Mouse (Mus musculus): ENCODE results near the gene Eef1akmt4.

Eef1akmt4 gene

DNA sequence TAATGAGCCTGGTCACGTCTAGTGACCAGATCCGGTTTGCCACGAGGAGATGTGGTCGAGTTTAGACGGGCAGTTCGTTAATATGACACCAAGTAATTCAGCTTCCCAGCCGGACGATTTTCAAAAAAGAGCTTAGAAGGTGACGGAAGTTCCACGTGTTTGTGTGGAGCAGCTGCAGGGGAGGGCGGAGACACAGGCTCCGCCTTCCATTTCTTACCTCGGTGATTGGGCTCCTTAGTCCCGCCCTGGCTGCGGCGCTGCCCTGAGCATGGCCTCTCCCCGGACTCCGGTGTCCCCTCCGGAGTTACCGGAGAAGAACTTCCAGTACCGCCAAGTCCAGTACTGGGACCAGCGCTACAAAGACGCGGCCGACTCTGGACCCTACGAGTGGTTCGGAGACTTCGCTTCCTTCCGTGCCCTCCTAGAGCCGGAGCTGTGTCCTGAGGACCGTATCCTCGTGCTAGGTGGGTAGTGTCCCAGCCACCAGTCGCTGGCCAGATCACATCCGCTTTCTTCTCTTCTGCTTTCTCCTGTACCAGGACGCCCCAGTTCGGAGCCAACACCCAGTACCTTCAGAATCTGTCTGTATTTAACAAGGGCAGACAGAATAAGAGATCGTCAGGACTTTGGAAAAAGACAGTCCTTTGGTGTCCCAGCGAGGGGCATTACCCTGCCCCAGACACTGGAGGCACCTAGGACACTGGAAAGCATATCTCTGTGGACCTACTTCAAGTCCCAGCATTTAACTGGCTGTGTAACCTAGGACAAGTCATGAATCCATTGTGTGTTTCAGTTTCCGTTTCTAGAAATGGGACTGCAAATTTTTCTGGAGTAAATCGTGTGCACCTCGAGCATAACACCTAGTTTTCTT, at the start of gene Eef1akmt4, which contains the start of the genes Gm49333 and Alg3:
TSS of gene Eef1akmt4 (plus strand) at position 237 of the 871 bp plus-strand sequence.
TSS of gene Gm49333 (plus strand) at position 254 of the 871 bp plus-strand sequence.
TSS of gene Alg3 (minus strand) at position 379 of the 871 bp plus-strand sequence.
- CTCF ChIA-PET = interaction anchor here (0.7 to 1.7 kb wide), 2 partner anchors 9 to 105 kb away, joined by 4 to 11 read pairs; partner anchors contain the start of gene Camk2n2

GRCm38 (mm10) chr16:20565075-20565474, 46.3 kb upstream of the Eef1akmt4 start:
- CTCF ChIA-PET = no interaction called here

- CTCF ChIA-PET = no interaction called here
These were observed 21.9 kb upstream of the Eef1akmt4 start, which contains the start of gene Vwa5b2 for GRCm38 (mm10) chr16:20589366-20589938. TSS of gene Vwa5b2 (plus strand) at chr16:20589471.

GRCm38 (mm10) chr16:20589939-20590679, 21.3 kb upstream of the Eef1akmt4 start:
- CTCF ChIA-PET = no interaction called here

DNA sequence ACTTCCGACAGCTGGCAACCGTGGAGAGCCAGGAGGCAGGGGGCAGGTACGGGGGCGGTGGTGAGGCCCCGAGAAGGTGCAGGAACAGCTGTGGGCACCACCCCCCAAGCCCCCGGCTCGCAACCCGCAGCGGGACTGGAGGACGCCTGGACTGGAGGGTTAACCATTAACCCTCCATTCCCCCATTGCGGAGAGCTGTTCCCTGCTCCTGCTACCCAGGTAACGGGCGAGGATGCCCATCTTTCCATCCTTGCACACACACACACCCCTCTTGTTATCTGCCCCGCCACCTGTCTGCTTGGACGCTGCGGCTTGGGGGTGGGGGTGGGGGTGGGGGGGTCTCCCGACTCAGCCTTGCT, 20.7 kb upstream of the Eef1akmt4 start:
- CTCF ChIA-PET = no interaction called here

DNA sequence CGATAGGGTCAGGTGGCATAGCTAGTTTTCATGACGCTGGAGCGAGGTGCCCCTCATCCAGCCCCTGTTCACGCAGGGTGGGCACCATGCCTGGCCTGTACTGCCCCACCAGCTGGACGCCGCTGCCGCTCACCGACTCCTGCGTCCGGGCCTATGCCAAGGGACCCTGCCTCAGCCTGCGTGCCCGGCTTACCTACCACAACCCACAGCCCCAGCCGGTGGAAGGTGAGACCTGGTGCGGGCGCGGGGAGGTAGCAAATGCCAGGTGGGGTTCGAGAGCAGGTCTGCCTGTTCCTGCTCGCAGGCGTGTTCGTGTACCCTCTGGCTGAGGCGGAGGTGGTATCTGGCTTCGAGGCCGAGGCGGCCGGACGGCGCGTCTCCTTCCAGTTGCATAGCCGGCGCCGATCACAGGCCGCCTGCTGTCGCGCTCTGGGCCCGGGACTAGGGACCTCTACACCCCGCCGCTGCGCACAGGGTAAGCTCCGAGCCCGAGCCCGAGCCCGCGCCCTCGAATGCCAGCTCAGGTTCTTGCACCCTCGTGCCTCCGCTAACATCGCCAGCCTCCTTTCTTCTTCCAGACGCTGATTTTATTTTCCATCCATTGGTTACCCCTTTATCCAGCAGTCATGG, 20.2 kb upstream of the Eef1akmt4 start:
- CTCF ChIA-PET = no interaction called here

DNA sequence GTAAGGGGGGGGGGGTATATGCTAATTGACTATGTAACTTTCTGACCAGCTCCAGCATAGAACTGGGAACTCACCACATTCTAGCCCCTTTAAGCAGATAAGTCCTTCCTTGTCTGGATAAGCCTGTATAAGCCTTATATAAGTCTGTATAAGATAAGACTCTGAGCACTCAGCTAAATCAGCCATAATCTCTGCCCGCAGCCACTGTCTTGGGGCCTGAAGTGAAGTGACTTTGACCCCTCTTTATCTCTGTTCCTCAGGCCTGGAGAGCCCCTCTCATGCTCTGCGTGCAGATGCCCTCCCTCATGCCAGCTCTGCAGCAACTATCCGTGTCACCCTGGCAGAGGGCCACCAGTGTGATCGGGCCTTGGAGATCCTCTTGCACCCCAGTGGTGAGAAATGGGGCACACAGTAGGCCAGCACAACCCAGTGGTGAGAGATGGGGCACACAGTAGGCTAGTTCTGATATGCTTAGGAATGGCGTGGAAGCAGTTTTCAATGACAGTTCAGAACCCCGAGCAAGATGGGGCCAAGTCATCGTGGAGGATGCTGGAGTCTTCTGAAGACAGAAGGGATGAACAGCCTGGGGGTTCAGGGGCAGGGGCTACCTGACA, 16.2 kb upstream of the Eef1akmt4 start:
- CTCF ChIA-PET = no interaction called here

GRCm38 (mm10) chr16:20595737-20596136, 15.7 kb upstream of the Eef1akmt4 start:
- CTCF ChIA-PET = no interaction called here

- CTCF ChIA-PET = no interaction called here
These were observed 14.5 kb upstream of the Eef1akmt4 start for GRCm38 (mm10) chr16:20596687-20597441.

DNA sequence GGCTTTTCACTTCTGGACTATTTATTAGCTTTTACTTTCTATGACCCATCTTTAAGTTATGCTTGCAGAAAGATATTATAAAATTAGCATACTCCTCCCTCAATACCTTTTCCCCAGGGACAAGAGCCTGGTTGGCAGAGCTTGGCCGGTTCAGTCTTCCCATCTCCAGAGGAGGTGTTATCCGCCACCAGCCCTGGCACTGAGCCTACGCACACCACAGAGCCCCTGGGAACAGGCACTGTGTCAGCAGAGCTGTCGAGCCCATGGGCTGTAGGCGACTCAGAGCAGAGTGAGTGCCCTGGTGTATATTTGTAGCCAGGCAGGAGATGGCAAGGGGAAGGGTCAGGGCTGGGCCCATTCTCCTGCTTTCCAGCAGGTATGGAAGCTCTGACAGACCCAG, 10.9 kb upstream of the Eef1akmt4 start:
- CTCF ChIA-PET = no interaction called here

DNA sequence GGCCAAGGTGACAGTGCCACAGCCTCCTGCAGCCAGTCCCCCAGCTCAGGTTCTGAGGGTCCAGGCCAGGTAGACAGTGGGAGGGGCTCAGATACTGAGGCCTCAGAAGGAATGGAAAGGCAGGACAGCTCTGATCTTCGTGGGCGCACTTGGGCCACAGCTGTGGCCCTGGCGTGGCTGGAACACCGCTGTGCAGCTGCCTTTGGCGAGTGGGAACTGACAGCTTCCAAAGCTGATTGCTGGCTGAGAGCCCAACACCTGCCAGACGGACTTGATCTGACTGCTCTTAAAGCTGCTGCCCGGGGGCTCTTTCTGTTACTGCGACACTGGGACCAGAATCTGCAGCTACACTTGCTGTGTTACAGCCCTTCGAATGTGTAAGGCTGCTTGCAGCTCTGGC, 6.7 kb upstream of the Eef1akmt4 start:
- CTCF ChIA-PET = no interaction called here

GRCm38 (mm10) chr16:20610501-20611356, 664 bp upstream of the Eef1akmt4 start:
- CTCF ChIA-PET = interaction anchor here (0.5 to 1.7 kb wide), 2 partner anchors 10 to 93 kb away, joined by 11 read pairs; partner anchors contain the start of gene Camk2n2

DNA sequence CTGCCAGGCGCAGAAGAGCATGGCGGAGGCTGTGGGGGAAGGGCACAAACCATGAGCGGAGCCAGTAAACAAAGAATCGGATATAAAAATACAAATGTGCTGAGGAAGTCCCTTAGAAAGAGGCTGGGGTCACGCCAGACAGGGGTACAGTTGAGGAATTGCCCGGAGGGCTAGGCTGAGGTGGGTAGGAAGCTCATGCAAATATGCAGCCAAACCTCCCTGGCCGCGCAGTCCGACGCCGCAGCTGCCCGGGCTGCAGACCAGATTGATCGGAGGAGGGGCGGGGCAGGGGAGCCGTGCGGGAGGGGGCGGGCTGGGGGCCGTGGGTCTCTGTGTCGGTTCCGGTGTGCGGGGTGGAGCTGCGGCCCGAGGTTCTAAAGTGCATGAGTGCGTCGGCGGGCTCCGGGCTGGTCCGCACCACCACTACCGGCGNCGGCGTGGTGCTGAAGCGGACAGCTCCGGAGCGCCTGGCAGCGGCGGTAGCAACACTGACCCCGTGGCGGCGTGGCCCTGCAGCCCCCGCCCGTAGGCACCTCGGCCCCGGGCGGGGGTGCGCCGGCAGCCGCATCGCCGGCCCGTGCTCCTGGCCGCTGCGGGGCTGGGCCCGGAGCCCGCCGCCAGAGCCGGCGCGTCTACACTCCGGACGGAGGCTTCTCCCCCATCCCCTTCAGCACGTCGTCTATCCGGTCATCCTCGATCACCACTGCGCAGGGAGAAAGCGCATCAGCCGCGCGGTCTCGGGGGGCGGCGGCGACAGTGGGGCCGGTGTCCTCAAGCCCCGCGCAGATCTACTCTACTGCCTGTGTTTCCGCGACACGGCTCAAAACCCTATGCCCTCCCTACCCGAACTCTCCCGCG, 8.4 kb downstream of the Eef1akmt4 start:
- CTCF ChIA-PET = interaction anchor here (2.4 kb wide), 1 partner anchor 9 kb away, joined by 11 read pairs; the partner anchor contains the start of genes Eef1akmt4 and Gm49333

GRCm38 (mm10) chr16:20620399-20620735, 9.0 kb downstream of the Eef1akmt4 start:
- CTCF ChIA-PET = interaction anchor here (2.4 kb wide), 1 partner anchor 10 kb away, joined by 11 read pairs; the partner anchor contains the start of genes Eef1akmt4 and Gm49333

- CTCF ChIA-PET = interaction anchor here (2.4 kb wide), 1 partner anchor 10 kb away, joined by 11 read pairs; the partner anchor contains the start of genes Eef1akmt4 and Gm49333
These were observed 9.4 kb downstream of the Eef1akmt4 start for GRCm38 (mm10) chr16:20620751-20621190.

- CTCF ChIA-PET = interaction anchor here (2.4 kb wide), 1 partner anchor 11 kb away, joined by 11 read pairs; the partner anchor contains the start of genes Eef1akmt4 and Gm49333
These were observed 10.0 kb downstream of the Eef1akmt4 start, which contains the start of gene Camk2n2 for GRCm38 (mm10) chr16:20621191-20621990. TSS of gene Camk2n2 (minus strand) at chr16:20621287.

- CTCF ChIA-PET = no interaction called here
These were observed 10.7 kb downstream of the Eef1akmt4 start for GRCm38 (mm10) chr16:20621991-20622685.

Data from spleen, embryonic (tissue).